Mouse (Mus musculus) CD4-positive naive resting alpha-beta T cell, adult 57 days (primary cell): Measurements from ENCODE around the gene Gkn2. TPM values are rescaled to one million over a fixed set of nuclear protein-coding genes. Genes with fewer than 3 reads are reported as not detected.

ENCODE experiments used
- total RNA-seq: library from RNA; stranded (reverse); gene quantifications from one replicate; pipeline ENCODE4 v1.2.4, GENCODE M21; 2023

Gene Gkn2
- total RNA-seq, result not detected

GRCm38 (mm10) chr6:87373057-87373456 lies at the start of gene Gkn2:
Gene Gkn2 (plus strand): TSS chr6:87373357.

GRCm38 (mm10) chr6:87335091-87335934 lies 37.8 kb upstream of the Gkn2 start, which contains the start of gene Antxr1:
Gene Antxr1 (minus strand): TSS chr6:87335821.

GRCm38 (mm10) chr6:87350829-87351228 lies 22.3 kb upstream of the Gkn2 start, which contains the start of gene Gkn1:
Gene Gkn1 (minus strand): TSS chr6:87350942.

GRCm38 (mm10) chr6:87388877-87389276 lies 15.7 kb downstream of the Gkn2 start, which contains the start of gene Gkn3:
Gene Gkn3 (minus strand): TSS chr6:87388935.

GRCm38 (mm10) chr6:87428487-87429044 lies 55.4 kb downstream of the Gkn2 start, which contains the start of gene Bmp10:
Gene Bmp10 (plus strand): TSS chr6:87428994.

Other genes with a start within 250 kb of the Gkn2 start
- 1.1 TPM for gene Antxr1, start 37.5 kb upstream of the Gkn2 start, total RNA-seq
- not detected for gene Gkn1, start 22.4 kb upstream of the Gkn2 start, total RNA-seq
- not detected for gene Gkn3, start 15.6 kb downstream of the Gkn2 start, total RNA-seq
- gene Bmp10, start 55.6 kb downstream of the Gkn2 start, total RNA-seq, result not detected
- 87.8 TPM for gene Arhgap25, start 159.9 kb downstream of the Gkn2 start, total RNA-seq
- not detected for gene Prokr1, start 217.4 kb downstream of the Gkn2 start, total RNA-seq